Mouse (Mus musculus) embryonic stem cell, embryonic (primary cell): ENCODE data around the gene Ptgs1.

Source experiments
- CTCF ChIA-PET, 4 experiments: fragments of 300-600 bp in 2 of 4; fragments of 350-600 bp in 2 of 4; sonication (Branson Sonifier 250); formaldehyde crosslinking; loops; one replicate each; lab custom pipeline; 2022; ENCODE audit warnings: inconsistent platforms in 2 of 4; lab: Charles Lee
- POLR2A ChIA-PET, 4 experiments: fragments of 300-600 bp in 2 of 4; fragments of 350-600 bp in 2 of 4; sonication (Branson Sonifier 250); formaldehyde crosslinking; loops; one replicate each; lab custom pipeline; 2022; ENCODE audit warnings: antibody characterized with exemption in 4 of 4, inconsistent platforms in 1 of 4; lab: Charles Lee

Ptgs1 gene

GRCm38 (mm10) chr2:36207071-36207470, 23.2 kb upstream of the Ptgs1 start:
- CTCF ChIA-PET = interaction anchor here in 1 of 4 experiments (0.6 kb wide), 1 partner anchor 237 kb away, joined by 4 read pairs; no protein-coding TSS in a partner anchor
- POLR2A ChIA-PET = no interaction called here

GRCm38 (mm10) chr2:36210796-36211195, 19.4 kb upstream of the Ptgs1 start:
- POLR2A ChIA-PET = interaction anchor here in 1 of 4 experiments (1.2 to 1.9 kb wide), 4 partner anchors 9 to 201 kb away, joined by 3 to 7 read pairs (median 4); no protein-coding TSS in a partner anchor
- CTCF ChIA-PET = interaction anchor here in 3 of 4 experiments (0.9 to 2.5 kb wide), 10 partner anchors 120 to 227 kb away, joined by 3 to 10 read pairs (median 4); no protein-coding TSS in a partner anchor

- CTCF ChIA-PET = interaction anchor here in 3 of 4 experiments (0.8 to 2.5 kb wide), 6 partner anchors 200 to 228 kb away, joined by 3 to 9 read pairs (median 4); no protein-coding TSS in a partner anchor
- POLR2A ChIA-PET = interaction anchor here in 2 of 4 experiments (0.6 to 1.9 kb wide), 4 partner anchors 9 to 110 kb away, joined by 3 to 7 read pairs (median 4); no protein-coding TSS in a partner anchor
Measured at GRCm38 (mm10) chr2:36211785-36212184, 18.4 kb upstream of the Ptgs1 start.

GRCm38 (mm10) chr2:36213108-36213507, 17.1 kb upstream of the Ptgs1 start:
- ChIA-PET POLR2A (interaction anchor here in 1 of 4 experiments (1.1 kb wide), 1 partner anchor 10 kb away, joined by 5 read pairs; no protein-coding TSS in a partner anchor), CTCF (interaction anchor here in 2 of 4 experiments (0.7 to 4.3 kb wide), 8 partner anchors 9 to 229 kb away, joined by 3 to 25 read pairs (median 6); no protein-coding TSS in a partner anchor)

- POLR2A ChIA-PET = interaction anchor here in 1 of 4 experiments (0.7 kb wide), 1 partner anchor 18 kb away, joined by 3 read pairs; no protein-coding TSS in a partner anchor
- CTCF ChIA-PET = interaction anchor here (0.6 to 4.4 kb wide), 19 partner anchors 10 to 1760 kb away, joined by 3 to 25 read pairs (median 5); no protein-coding TSS in a partner anchor
Measured at GRCm38 (mm10) chr2:36214023-36214422, 16.2 kb upstream of the Ptgs1 start.

GRCm38 (mm10) chr2:36214425-36214824, 15.8 kb upstream of the Ptgs1 start:
- POLR2A ChIA-PET = interaction anchor here in 1 of 4 experiments (0.7 kb wide), 1 partner anchor 17 kb away, joined by 3 read pairs; no protein-coding TSS in a partner anchor
- CTCF ChIA-PET = interaction anchor here (0.6 to 4.4 kb wide), 19 partner anchors 10 to 1761 kb away, joined by 3 to 25 read pairs (median 5); no protein-coding TSS in a partner anchor

- ChIA-PET POLR2A (interaction anchor here in 1 of 4 experiments (1.0 to 1.1 kb wide), 2 partner anchors 12 to 16 kb away, joined by 3 to 6 read pairs; no protein-coding TSS in a partner anchor), CTCF (interaction anchor here in 3 of 4 experiments (1.5 to 4.4 kb wide), 9 partner anchors 16 to 284 kb away, joined by 5 to 25 read pairs (median 13); no protein-coding TSS in a partner anchor)
Measured at GRCm38 (mm10) chr2:36215203-36215739, 15.0 kb upstream of the Ptgs1 start.

GRCm38 (mm10) chr2:36216546-36216945, 13.7 kb upstream of the Ptgs1 start:
- CTCF ChIA-PET = interaction anchor here in 3 of 4 experiments (0.6 to 4.4 kb wide), 13 partner anchors 11 to 233 kb away, joined by 3 to 25 read pairs (median 4); no protein-coding TSS in a partner anchor

GRCm38 (mm10) chr2:36216953-36217573, 13.2 kb upstream of the Ptgs1 start:
- POLR2A ChIA-PET = interaction anchor here in 3 of 4 experiments (0.6 to 0.9 kb wide), 5 partner anchors 35 to 929 kb away, joined by 3 to 6 read pairs (median 4); no protein-coding TSS in a partner anchor
- CTCF ChIA-PET = interaction anchor here (0.6 to 4.4 kb wide), 15 partner anchors 11 to 686 kb away, joined by 3 to 25 read pairs (median 4); no protein-coding TSS in a partner anchor

More at GRCm38 (mm10) chr2:36216546-36216945, 13.7 kb upstream of the Ptgs1 start:
- POLR2A ChIA-PET = interaction anchor here in 3 of 4 experiments (0.6 to 0.9 kb wide), 4 partner anchors 35 to 929 kb away, joined by 3 to 6 read pairs (median 4); no protein-coding TSS in a partner anchor

- CTCF ChIA-PET = interaction anchor here in 3 of 4 experiments (0.6 to 4.4 kb wide), 4 partner anchors 58 to 687 kb away, joined by 3 to 16 read pairs (median 4); no protein-coding TSS in a partner anchor
- POLR2A ChIA-PET = interaction anchor here in 1 of 4 experiments (0.6 kb wide), 1 partner anchor 50 kb away, joined by 5 read pairs; no protein-coding TSS in a partner anchor
Measured at GRCm38 (mm10) chr2:36217692-36218233, 12.5 kb upstream of the Ptgs1 start.

GRCm38 (mm10) chr2:36220106-36220505, 10.1 kb upstream of the Ptgs1 start:
- ChIA-PET POLR2A (interaction anchor here in 1 of 4 experiments (3.9 kb wide), 1 partner anchor 16 kb away, joined by 11 read pairs; no protein-coding TSS in a partner anchor), CTCF (interaction anchor here in 1 of 4 experiments (1.2 kb wide), 1 partner anchor 212 kb away, joined by 4 read pairs; no protein-coding TSS in a partner anchor)

- POLR2A ChIA-PET = interaction anchor here in 1 of 4 experiments (0.8 to 3.9 kb wide), 4 partner anchors 10 to 215 kb away, joined by 3 to 11 read pairs (median 6); no protein-coding TSS in a partner anchor
- CTCF ChIA-PET = interaction anchor here in 2 of 4 experiments (0.5 to 1.2 kb wide), 2 partner anchors 211 to 213 kb away, joined by 4 to 8 read pairs; no protein-coding TSS in a partner anchor
Measured at GRCm38 (mm10) chr2:36220891-36221290, 9.3 kb upstream of the Ptgs1 start.

- ChIA-PET POLR2A (interaction anchor here in 1 of 4 experiments (0.6 to 3.9 kb wide), 8 partner anchors 18 to 1064 kb away, joined by 3 to 11 read pairs (median 4); partner anchors contain the start of gene Mrrf), CTCF (interaction anchor here (0.6 to 1.4 kb wide), 10 partner anchors 8 to 291 kb away, joined by 3 to 6 read pairs (median 3); partner anchors contain the start of gene Ptgs1 (in 1 of the 4))
Measured at GRCm38 (mm10) chr2:36222168-36222848, 7.9 kb upstream of the Ptgs1 start.

- CTCF ChIA-PET = interaction anchor here in 1 of 4 experiments (1.5 kb wide), 1 partner anchor 9 kb away, joined by 3 read pairs; no protein-coding TSS in a partner anchor
- POLR2A ChIA-PET = interaction anchor here in 1 of 4 experiments (0.6 to 3.9 kb wide), 2 partner anchors 20 to 87 kb away, joined by 4 to 11 read pairs; partner anchors contain the start of gene Mrrf
Measured at GRCm38 (mm10) chr2:36223436-36223835, 6.8 kb upstream of the Ptgs1 start.

- CTCF ChIA-PET = interaction anchor here in 2 of 4 experiments (1.0 to 1.5 kb wide), 2 partner anchors 10 kb away, joined by 3 read pairs; no protein-coding TSS in a partner anchor
- POLR2A ChIA-PET = no interaction called here
Measured at GRCm38 (mm10) chr2:36224153-36224552, 6.1 kb upstream of the Ptgs1 start.

GRCm38 (mm10) chr2:36224599-36224998, 5.6 kb upstream of the Ptgs1 start:
- ChIA-PET POLR2A (no interaction called here), CTCF (interaction anchor here in 2 of 4 experiments (1.0 to 1.5 kb wide), 2 partner anchors 10 kb away, joined by 3 read pairs; no protein-coding TSS in a partner anchor)
